Mouse (Mus musculus): ENCODE results near the gene Selenom.

Selenom gene

DNA sequence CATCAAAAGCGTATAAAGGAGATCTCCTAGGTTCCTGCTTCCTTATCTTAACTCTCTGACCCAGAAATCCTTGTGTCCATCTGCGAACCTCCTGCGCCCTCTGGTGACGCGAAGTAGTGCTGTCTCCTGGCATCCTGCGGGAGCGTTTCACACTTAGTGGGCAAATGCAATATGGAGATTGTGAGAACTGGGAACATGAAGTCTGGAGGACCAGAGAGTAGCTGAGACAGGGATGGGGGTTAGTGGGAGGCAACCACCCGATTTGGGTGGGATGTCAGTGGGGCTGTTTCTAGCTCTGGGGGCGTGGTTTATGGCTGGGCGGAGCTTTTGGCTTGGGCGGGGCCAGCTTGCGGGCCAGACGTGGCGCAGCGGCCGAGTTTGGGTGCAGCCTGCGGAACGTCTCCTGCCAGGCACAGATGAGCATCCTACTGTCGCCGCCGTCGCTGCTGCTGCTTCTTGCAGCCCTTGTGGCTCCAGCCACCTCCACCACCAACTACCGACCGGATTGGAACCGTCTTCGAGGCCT lies at the start of gene Selenom:
TSS of gene Selenom (plus strand) at position 156 of the 526 bp plus-strand sequence.
- peak; percentile 74 to 75 for DNase-seq (ENCODE audit: low spot score in 2 of 2)

DNA sequence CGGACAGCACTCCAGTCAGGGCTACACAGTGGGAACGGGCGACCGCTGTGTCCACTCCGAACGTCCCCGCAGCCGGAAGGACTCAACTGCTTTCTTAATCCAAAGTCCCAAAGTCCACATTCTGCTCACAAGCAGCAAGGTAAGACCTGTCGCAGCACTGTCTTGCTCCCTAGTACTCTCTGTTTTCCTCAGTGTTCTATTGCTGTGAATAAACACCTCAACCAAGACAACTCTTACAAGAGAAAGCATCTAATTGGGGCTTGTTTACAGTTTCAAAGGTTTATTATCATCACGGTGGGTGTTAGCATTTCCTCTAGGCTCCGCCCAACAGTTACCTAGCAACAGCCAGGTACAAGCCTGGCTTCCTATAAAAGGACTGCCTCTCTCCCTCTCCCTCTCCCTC lies 43.0 kb upstream of the Selenom start:
- no peak for DNase-seq (ENCODE audit: low spot score in 2 of 2)

DNA sequence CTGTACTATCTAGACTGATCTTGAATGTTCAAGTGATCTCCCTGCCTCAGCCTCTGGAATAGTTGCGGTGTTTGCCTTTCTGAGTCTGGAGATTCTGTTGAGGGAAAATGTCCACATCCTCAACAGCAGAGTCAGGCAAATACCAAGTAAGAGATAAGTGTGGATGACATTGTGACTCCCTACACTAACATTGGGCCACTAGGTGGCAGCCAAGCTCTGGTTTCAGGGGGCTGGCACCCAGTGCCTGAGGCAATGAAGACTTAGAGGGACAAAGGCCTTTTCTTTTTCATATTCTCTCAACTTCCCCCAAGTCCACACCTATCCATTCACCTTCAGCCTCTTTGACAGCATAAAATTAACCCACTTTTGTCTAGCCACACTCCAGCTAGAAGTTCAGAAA lies 42.0 kb upstream of the Selenom start:
- DNase-seq (ENCODE audit: low spot score in 2 of 2) = peak; percentile 43 to 66

DNA sequence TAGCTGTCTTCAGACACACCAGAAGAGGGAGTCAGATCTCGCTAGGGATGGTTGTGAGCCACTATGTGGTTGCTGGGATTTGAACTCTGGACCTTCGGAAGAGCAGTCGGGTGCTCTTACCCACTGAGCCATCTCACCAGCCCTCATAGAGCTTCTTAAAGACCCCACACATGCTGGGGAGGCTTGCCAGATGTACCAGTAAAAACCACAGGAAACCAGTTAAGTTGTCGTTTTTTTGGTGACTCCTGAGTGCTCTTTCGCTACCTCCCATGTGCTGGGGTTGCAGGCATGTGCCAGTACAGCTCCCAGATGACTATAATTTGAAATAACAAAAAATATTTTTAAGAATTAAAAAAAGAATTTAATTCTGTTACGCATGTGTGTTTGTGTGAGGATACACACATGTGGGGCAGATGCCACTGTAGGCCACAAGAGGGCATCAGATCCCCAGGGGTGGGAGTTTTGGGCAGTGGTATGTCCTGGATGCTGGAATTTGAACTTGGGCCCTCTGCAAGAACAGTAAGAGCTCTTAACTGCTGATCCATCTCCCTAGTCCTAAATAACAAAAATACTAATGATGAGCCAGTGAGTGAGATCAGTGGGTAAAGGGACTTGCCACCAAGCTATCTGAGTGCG lies 39.9 kb upstream of the Selenom start:
- DNase-seq (ENCODE audit: low spot score in 2 of 2) = no peak

DNA sequence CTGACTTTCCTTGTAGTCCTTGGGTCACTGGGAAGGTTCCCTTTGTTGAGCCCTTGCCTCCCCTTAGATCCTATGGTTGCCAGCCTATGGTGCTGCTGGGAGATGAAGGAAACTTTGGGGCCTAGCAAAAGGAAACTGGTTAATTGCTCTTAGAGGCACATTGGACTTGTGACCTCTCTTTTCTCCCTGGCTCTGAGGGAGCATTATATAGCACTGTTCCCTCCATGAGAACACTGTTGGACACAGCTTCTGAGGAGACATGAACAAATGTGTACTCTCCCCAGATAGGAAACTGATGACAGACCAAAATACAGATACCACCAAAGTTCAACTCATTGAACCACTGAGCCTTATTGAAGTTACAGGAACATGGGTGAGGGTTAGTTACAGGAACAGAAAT lies 39.0 kb upstream of the Selenom start:
- no peak for DNase-seq (ENCODE audit: low spot score in 2 of 2)

DNA sequence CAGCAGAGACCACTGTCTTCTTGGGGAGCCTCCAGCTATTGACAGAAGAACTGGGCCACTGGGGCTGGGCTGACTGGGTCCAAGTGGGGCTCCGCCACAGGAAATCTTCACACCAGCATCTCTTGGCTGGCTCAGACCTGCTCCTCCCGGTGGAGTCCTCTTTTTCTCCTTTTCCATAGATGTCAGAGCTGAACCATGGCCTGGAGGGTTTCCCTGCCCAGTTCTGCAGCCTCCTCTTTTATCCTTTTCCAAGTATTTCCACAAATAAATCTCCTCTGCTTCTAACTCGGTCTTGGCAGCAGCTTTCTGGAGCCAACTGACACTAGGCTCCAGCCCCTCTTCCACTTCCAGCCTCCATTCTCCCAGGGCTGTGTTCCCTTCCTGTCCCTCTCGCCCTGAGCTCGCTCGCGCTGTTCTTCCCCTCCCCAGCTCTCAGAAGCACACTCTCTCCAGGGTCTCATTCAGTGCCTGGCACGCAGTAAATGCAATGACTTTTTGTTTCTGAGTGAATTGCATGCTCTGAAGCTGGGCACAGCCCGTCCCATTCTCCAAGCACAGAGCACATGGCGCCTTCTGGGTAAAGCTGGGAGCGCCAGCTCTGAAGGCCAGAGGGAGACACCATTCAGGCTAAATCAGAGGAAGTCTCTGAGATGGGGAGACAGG lies 30.4 kb upstream of the Selenom start:
- DNase-seq (ENCODE audit: low spot score in 2 of 2) = no peak

DNA sequence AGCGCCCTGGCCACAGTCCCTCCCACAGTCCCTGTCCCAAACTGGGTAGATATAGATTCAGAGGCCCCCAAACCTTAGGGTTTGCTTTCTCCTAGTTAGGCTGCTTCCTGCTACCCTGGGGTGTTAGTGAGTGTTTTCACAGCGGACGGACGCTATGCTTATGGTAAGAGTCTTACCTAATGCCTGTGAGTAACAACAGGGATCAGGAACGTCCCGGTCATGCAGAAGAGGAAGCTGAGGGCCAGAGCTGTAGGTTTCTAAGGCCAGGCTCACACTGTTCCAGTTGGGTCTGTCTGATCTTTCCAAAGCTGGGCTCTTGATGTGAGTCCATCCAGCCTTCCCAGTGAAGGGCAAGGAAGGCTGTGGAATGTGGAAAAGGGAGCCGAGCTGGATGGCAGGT lies 28.1 kb upstream of the Selenom start:
- no peak for DNase-seq (ENCODE audit: low spot score in 2 of 2)

DNA sequence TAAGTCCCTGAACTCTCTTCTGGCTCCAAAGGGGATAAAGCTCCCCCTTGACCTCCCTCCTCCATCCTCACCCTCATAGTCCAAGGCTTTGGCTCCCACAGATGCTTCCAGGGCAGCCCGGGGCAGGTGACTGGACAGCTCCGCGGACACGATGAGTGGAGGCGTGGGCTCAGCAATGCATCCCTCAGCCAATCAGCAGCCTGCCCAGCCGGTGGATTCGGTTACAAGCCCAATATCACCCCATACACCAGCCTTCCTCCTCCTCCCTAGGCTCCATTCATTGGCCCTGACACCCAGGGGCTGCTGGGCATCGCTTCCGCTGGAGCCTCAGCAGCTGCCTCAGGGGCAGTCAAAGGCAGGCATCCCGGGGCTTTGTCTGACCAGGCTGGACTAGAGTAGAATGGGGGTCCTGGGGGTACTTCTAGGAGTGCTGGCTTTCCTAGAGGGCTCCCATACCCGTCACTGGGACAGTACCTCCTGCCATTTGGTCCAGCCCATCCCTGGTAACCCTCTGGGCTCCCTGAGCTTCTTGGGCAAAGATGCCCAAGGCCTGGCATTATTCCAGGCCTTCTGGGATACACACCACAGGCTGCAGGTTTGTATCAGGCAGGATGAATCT lies 26.4 kb upstream of the Selenom start, which contains the start of gene Pla2g3:
TSS of gene Pla2g3 (plus strand) at position 333 of the 619 bp plus-strand sequence.
- DNase-seq (ENCODE audit: low spot score in 2 of 2) = no peak

DNA sequence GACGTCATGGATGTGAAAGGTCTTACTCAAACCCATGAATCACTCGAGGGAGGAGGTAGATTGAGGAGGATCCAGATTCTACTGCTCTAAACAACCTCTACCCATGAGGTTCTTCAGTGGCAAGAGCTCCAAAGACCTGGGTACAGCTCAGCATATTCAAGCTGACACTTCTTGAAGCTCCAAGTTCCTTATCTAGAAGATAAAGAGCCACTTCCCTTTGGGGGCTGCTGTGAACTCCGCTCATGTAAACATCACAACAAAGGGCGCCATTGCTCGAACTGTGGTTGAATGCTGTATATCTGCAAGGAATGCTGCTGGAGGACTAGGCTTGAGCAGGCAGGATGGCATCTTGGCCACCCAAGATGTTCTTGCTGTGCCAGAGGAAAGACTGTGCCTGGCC lies 25.4 kb upstream of the Selenom start:
- no peak for DNase-seq (ENCODE audit: low spot score in 2 of 2)

DNA sequence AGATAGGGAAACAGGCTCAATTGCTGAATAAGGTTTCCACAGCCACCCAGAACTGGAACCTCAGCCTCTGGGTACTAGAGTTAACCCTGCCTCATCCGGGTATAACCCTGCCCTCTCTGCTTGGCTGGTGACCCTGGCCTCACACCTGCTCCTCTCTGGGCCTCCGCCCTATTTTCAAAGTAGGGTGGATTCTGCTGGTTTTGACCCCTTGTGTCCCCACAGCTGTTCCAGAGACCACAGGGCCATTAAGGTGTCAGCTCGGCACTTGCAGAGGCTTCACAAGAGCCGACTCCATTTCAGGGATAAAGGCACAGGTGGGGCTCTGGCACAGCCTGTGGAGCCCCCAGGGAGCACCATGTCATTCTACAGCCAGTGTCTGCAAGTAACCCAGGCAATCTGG lies 21.7 kb upstream of the Selenom start:
- DNase-seq (ENCODE audit: low spot score in 2 of 2) = no peak

DNA sequence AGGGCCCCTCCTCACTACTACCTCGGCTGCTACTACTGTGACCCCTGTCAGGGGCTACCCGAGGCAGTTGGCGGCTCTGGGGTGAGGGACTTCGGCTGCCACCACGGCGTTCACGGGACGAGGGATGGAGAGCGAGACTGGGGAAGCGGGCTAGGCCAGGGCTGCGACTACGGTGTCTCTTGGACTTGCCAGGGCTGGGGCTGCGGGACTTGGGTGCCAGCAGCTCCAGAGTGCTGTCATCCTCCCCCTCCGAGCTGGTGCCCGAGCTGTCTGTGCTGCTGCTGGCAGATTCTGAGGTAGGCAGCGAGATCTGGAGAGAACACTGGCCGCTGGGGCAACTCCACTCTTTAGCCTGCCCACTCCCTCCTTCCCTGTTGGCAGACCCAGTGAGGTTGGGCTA lies 19.6 kb upstream of the Selenom start:
- DNase-seq (ENCODE audit: low spot score in 2 of 2) = no peak

DNA sequence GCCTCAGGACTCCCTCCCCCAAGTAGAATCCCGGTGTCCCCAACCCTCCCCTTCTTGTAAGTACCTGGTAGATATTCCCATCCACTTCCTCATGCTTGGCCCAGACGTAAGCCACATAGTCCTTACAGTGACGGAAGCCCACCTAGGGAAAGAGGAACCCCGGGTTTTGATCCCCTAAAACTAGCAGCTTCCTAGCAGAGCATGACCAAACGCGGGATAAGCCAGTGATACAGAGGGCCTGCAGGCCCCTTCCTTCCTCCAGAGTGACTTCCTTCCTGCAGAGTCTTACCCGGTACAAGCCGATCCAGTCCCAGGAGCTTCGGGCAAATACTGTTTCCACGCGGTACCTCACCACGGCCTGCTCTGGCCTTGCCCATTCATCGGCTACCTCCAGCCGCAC lies 19.0 kb upstream of the Selenom start:
- no peak for DNase-seq (ENCODE audit: low spot score in 2 of 2)

DNA sequence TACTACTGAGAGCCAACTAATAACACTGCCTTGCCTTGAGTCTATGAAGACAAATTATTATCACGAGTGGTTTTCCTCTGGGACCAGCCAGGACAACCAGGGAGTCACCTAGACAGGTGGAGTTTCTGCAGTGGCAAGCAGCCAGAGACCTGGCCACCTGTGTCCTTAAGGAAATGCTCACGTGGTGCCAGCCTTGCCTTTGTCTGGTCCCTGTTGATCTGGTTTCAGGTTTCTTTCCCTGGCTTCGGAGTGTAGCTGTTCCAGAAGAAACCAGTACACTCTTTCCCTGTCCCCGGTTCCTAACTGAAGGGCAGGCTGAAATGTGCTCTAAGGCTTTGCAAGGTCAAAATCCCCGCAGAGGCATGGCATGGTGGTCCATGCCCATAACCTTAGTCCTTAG lies 17.7 kb upstream of the Selenom start:
- DNase-seq (ENCODE audit: low spot score in 2 of 2) = no peak

DNA sequence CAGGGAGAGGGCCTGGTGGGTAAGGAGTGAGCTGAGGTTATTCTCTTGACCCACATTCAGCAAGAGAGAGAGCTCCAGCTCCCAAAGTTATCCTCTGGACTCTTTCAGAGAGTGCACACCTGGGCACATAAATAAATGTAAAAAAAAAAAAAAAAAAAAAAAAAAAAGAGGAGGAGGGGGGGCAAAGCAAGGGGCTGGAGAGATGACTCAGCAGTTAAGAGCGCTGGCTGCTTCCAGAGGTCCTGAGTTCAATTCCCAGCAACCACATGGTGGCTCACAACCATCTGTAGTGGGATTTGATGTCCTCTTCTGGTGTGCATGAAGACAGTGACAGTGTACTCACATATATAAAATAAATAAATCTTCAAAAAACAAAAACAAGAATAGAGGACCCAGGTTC lies 17.2 kb upstream of the Selenom start:
- no peak for DNase-seq (ENCODE audit: low spot score in 2 of 2)

DNA sequence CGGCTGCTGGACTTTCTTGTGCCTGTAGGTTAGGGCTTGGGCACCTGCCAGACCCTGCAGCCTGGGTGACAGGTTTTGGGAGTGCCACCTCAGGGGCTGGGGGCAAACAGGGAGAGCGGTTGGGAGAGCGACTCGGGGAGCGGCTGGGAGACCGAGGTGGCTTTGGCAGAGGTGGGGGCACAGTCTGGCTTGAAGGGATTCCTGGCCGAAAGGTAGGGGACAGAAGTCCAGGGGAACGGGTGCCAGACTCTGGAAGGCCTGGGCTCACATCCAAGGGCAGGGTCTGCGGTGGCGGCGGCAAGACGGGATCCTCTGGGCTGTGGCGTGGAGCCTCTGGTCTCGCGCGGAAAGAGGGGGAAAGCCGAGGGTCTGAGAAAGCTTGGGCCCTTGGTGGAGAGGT lies 12.4 kb upstream of the Selenom start:
- no peak for DNase-seq (ENCODE audit: low spot score in 2 of 2)

DNA sequence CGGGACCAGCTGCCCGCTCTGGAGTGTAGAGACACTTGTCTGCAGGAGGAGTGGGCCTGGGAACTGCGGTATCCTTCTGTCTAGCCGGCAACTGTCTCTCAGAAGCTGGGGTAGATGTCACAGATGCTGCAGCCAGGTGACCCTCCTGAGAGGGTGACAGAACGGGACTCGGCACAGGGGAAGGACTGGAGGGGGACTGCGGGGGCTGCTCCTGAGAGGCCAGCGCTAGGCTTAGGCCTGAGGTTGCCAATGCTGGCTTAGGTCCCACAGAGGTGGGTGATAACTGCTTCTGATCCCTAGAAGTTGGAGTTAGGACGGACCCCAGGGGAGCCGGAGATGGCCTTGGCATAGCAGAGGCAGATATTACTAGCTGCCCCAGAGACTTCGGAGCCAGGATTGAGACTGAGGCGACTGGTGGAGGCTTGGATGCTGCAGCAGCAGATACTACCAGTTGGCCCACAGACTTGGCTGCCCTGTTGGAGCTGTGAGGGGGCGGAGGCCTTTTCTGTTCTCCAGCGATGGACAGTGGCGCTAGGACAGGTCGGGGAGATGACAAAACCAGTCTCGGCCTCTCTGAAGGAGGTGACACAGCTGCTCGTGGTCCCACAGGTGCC lies 11.9 kb upstream of the Selenom start:
- no peak for DNase-seq (ENCODE audit: low spot score in 2 of 2)

DNA sequence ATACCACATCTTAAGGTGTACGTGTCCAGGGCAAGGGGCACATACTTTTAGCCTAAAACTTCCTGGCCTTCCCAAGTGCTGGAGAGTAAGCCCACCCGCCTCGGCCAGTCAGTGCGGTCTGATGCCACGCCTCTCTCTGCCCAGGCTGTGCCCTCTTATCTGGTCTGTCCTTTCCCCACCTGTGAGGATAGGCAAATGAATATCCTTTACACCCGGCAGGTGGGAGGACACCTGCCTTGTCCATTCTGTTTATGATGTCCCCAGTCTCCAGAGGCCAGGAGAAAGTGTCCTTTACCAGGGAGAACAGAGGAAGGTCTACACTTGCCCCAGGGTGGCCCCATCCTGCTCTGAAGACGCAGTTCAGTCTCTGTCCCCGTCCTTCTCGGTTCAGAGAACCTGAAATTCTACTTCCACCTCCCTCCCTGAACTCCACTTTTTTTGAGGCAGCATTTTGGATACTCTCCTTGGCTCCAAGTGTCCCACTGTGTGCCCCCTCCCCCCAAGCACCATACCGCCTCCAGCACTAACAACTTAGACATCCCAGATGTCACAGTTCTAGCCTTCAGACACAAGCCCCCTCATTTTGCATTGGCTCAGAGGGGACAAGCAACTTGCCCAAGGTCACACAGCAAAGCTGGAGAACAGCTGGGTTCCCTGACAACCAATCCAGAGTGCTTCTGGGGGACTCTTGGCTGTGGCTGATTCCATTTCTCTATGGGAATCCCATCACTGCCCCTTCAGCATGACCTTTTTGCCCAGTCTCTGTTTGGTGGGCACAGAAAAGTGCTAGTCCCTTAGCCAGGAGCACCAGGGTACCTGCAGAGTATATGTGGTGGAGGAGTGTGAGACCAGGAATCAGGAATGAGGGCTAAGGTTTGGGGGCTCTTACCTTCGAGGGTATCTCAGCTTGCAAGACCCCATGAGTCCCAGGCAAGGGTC lies 10.5 kb upstream of the Selenom start:
- DNase-seq (ENCODE audit: low spot score in 2 of 2) = no peak

DNA sequence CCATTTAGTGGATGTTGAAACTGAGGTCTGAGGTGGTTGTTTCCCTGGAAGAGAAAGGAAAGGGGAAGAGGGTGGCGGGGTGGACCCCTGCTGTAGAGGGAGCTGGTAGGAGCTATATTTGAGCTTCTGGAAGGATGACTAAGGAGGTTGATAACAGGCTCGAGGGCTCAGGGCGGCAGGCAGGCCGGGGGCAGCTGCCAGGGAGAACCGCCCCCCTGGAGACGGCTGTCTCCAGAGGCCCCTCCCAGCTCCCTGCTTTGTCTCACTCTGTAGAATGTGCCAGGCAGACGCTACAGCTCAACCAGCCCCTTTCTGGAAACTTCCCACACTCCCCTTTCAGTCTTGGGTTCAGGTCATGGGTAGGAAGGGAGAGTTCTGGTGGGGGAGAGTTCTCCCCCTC lies 6.3 kb upstream of the Selenom start:
- no peak for DNase-seq (ENCODE audit: low spot score in 2 of 2)

DNA sequence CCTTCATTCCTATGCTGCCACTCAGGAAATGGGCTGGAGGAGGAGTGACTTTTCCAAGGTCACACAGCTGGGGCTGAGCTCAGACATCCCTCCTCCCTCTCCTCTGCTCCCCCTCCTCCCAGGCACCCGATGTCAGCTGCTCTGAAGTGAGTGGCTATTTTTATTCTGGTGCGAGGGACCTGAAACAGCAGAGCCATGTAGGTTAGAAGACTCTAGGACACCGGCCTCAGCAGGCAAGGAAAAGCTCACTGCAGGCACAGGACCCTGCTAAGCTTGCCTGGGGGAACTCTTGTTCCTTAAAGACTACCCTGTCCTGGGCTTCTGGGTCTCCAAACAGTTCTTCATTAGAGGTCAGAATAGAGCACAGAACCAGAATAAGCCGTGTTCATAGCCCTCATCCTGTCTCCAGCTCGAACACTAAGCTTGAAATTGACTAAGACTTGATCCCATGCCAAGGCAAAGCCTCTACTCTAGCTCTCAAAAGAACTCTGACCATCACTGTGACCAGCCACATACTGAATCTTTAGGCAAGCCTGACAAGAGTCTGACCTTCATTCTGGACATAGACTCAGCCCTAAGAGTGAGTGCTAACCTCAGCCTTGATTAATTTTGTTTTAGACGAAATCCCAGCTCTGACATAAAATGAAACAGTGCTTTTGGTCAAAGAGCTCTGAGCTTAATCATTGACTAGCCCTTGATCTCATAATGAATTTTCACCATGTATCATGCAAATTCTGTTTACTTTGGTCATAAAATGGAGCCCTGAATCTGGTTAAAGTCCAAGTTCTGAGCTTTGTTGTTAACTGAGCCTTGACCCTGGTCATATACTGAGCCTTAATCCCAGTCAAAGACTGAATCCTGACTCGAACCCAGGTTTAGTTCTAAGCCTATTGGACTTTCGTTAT lies 5.1 kb upstream of the Selenom start:
- DNase-seq (ENCODE audit: low spot score in 2 of 2) = no peak

DNA sequence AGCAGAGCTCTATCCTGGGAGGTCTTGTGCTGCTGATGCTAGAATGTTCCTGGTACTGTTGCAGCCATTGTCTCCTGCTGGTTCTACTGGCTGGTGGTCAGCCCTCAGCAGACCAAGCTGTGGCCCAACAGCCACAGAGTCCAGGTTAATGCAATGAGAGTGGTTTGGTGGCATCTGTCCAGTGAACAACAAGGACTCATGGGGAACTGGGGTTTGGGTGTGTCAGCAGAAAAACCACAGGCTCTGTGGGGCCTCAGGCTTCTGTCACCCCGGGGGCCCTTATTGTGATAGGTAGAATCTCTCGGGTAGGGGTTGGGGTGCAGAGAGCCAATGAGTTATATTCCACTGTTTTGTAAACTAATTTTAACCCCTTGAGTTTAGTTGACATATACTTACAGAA lies 4.2 kb upstream of the Selenom start:
- DNase-seq (ENCODE audit: low spot score in 2 of 2) = no peak

Measured in natural killer cell, adult 2 months (primary cell).